Mouse (Mus musculus) embryonic fibroblast, embryonic 13.5 days (primary cell): ENCODE measurements around the gene Gm5737. TPM values are rescaled to one million over a fixed set of nuclear protein-coding genes. Genes with fewer than 3 reads are reported as not detected.

Experiments
- H3K27ac ChIP-seq: 2 replicates; pipeline ENCODE4 v1.5.1; 2012; ENCODE audit warnings: low read length, control low read depth, inconsistent platforms; ENCODE audit not compliant: insufficient read depth
- H3K4me1 ChIP-seq: 2 replicates; pipeline ENCODE4 v1.6.1; 2011; ENCODE audit warnings: low read length; ENCODE audit not compliant: control insufficient read depth, insufficient read depth
- H3K4me3 ChIP-seq: 2 replicates; pipeline ENCODE4 v1.5.1; 2011; ENCODE audit warnings: mild to moderate bottlenecking, control low read depth, low read length; ENCODE audit not compliant: insufficient read depth
- CTCF ChIP-seq: IDR thresholded peaks from 2 replicates; pipeline ENCODE4 v1.5.1; 2011; ENCODE audit warnings: mild to moderate bottlenecking, control low read depth, low read length, moderate library complexity, borderline replicate concordance; ENCODE audit not compliant: insufficient read depth
- POLR2A ChIP-seq: IDR thresholded peaks from 2 replicates; pipeline ENCODE4 v1.6.1; 2011; ENCODE audit warnings: low read depth, mild to moderate bottlenecking, control low read depth, low read length, moderate library complexity
- polyA plus RNA-seq: library from polyadenylated mRNA; stranded (reverse); fragments of >200 nt; gene quantifications from 2 replicates; pipeline ENCODE4 v1.2.4, GENCODE M21; 2011; ENCODE audit warnings: low read depth; ENCODE audit not compliant: missing spikeins, insufficient read length

The Gm5737 gene
- polyA plus RNA-seq: not detected in 2 replicates

GRCm38 (mm10) chr7:120811834-120812415 lies at the start of gene Gm5737:
Gene Gm5737 (plus strand): TSS chr7:120812365.
- no peak within 1 kb of the TSS for H3K4me3 ChIP-seq
- no peak within 1 kb of the TSS for H3K27ac ChIP-seq
- no peaks in the 10 kb centered on the region for H3K4me1 ChIP-seq
- TF ChIP-seq POLR2A (no peak), CTCF (no peak)

GRCm38 (mm10) chr7:120767369-120767768 lies 44.8 kb upstream of the Gm5737 start:
- H3K4me1 ChIP-seq: no peaks in the 10 kb centered on the region
- H3K4me3 ChIP-seq: no peak overlapping the region
- no peak for TF ChIP-seq CTCF
- TF ChIP-seq POLR2A: no peak
- H3K27ac ChIP-seq: no peak overlapping the region

- no peak overlapping the region for H3K27ac ChIP-seq
- TF ChIP-seq CTCF: no peak
- TF ChIP-seq POLR2A: no peak
Measured at GRCm38 (mm10) chr7:120771389-120771788, 40.8 kb upstream of the Gm5737 start.

DNA sequence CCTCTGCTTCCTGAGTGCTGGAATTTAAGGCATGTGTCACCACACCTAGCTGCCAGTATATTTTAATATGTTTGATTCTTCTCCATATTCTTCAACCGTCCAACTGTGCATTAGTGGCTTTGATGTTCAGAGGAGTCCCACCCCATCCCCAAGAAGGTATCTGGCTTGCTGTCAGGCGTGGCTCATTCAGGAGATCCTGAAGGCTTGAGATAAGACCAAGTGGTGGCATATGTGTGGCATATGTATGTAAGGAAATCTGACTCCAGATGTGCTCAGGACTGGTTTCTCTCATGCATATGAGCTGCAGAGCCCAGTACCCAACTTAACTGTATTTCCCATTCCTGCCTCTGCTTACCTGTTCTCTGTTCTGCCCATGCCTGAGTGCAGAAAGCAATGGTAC lies 34.2 kb upstream of the Gm5737 start:
- no peak for TF ChIP-seq CTCF
- no peak for TF ChIP-seq POLR2A
- H3K4me3 ChIP-seq: no peak overlapping the region
- no peak overlapping the region for H3K27ac ChIP-seq
- H3K4me1 ChIP-seq: no peaks in the 10 kb centered on the region

More at GRCm38 (mm10) chr7:120771389-120771788, 40.8 kb upstream of the Gm5737 start:
- Histone ChIP-seq H3K4me1 (no peaks in the 10 kb centered on the region), H3K4me3 (no peak overlapping the region)

- no peak for TF ChIP-seq POLR2A
- no peak for TF ChIP-seq CTCF
- H3K27ac ChIP-seq: no peak overlapping the region
- H3K4me3 ChIP-seq: no peak overlapping the region
- H3K4me1 ChIP-seq: no peaks in the 10 kb centered on the region
Measured at GRCm38 (mm10) chr7:120795544-120795943, 16.6 kb upstream of the Gm5737 start.

DNA sequence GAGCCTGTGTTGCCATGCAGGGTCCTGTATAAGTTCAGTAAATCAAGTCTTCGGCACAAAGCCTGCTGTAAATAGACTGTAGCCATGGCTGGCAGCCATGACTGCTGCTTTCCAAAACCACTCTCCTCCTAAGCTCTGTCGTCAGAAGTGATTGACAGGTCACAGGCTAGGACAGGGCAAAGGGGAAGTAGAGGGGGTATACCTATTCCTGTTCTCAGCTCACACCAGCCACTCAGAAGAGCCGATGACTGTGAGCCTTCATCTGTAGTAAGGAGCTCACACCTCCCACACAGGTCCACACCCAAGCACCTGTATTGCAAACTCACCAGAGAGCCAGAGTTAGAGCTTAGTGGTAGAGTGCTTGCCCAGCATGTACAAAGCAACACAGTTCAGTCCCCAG lies 15.8 kb upstream of the Gm5737 start:
- TF ChIP-seq CTCF: no peak
- H3K4me3 ChIP-seq: no peak overlapping the region
- H3K4me1 ChIP-seq: no peaks in the 10 kb centered on the region
- H3K27ac ChIP-seq: no peak overlapping the region

GRCm38 (mm10) chr7:120803268-120803667 lies 8.9 kb upstream of the Gm5737 start:
- H3K4me3 ChIP-seq: no peak overlapping the region
- TF ChIP-seq POLR2A (no peak), CTCF (no peak)

DNA sequence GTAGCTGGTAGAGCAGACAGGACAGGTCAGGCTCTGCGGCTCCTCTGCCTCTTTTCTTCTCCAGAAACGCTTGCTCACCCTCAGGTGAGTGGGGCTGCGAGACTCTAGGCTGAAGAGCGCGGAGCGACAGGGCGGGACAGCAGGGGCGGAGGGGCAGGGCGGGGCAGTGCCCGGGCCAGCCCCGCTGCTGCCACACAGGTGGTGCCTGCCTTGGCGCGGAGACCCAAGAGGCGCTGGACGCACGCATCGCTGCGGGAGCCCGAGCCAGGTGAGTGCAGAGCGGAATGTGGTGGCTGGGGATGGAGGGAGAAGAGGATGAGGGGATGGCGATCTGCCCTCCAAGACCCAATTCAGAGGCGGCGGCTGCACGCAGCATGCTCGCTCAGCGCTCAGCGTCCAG lies 2.5 kb upstream of the Gm5737 start:
- TF ChIP-seq CTCF (no peak), POLR2A (no peak)
- Histone ChIP-seq H3K4me1 (no peaks in the 10 kb centered on the region), H3K4me3 (no peak overlapping the region), H3K27ac (no peak overlapping the region)

More at GRCm38 (mm10) chr7:120803268-120803667, 8.9 kb upstream of the Gm5737 start:
- Histone ChIP-seq H3K27ac (no peak overlapping the region), H3K4me1 (no peaks in the 10 kb centered on the region)

- TF ChIP-seq POLR2A (no peak), CTCF (no peak)
- Histone ChIP-seq H3K27ac (no peak overlapping the region), H3K4me1 (no peaks in the 10 kb centered on the region), H3K4me3 (no peak overlapping the region)
Measured at GRCm38 (mm10) chr7:120817552-120817951, 5.4 kb downstream of the Gm5737 start.

DNA sequence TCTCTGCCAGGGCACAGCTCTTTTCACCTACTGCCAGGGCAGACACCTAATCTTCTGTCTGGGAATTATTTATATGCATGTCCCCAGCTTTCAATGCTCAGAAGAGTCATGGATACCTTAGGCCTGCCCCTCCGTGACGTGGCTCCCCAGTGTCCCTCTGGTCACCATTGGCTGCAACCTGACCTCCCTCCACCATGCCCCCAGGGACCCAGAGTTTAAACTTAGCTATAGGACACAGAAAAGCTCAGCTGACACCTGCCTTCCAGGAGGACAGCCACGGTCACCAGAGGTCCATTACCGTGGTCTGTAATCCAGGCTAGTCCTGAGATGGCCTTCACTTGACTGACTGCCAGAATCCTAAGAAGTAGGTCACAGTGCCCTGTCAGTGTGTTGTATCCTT lies 7.2 kb downstream of the Gm5737 start:
- Histone ChIP-seq H3K4me1 (no peaks in the 10 kb centered on the region), H3K27ac (no peak overlapping the region), H3K4me3 (no peak overlapping the region)
- no peak for TF ChIP-seq CTCF
- TF ChIP-seq POLR2A: no peak

DNA sequence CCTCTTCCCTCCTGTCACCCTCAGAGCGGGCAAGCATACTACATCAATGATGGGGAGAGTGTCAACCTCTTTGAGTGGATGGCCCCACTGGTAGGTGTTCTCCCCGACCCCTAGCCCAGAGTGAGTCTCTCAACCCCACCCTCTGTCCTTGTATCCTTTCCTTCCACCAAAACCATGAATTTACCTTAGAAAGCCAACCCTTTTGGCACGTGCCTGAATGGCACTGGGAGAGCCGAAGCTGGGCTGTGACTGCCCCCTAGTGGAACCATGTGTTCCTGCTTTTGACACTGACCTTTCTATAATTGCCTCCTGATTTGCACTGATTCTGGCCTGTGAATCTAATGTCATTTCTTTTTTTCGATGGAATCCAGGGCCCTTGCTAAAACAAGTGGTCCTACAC lies 11.1 kb downstream of the Gm5737 start:
- H3K27ac ChIP-seq: no peak overlapping the region
- H3K4me1 ChIP-seq: no peaks in the 10 kb centered on the region
- H3K4me3 ChIP-seq: no peak overlapping the region
- TF ChIP-seq CTCF (peak; percentile 85), POLR2A (no peak)
